Mouse (Mus musculus) stomach, embryonic 14.5 days (tissue): Measurements from ENCODE around the gene Spatc1l. TPM values are rescaled to one million over a fixed set of nuclear protein-coding genes. Genes with fewer than 3 reads are reported as not detected.

Experiments used
- ATAC-seq: fragments of 200-750 bp; cut with Nextera tagmentation; 2 replicates; pipeline ENCODE4 v1.8.0; 2017; ENCODE audit warnings: low read depth, moderate TSS enrichment; ENCODE audit not compliant: insufficient number of reproducible peaks, insufficient read depth, low FRiP score
- H3K27ac ChIP-seq: fragments of 300-500 bp; sonication (generic); 2 replicates; pipeline ENCODE4 v1.5.1; 2014; ENCODE audit warnings: mild to moderate bottlenecking, low read length, moderate library complexity, mixed read lengths
- H3K27me3 ChIP-seq: fragments of 300-500 bp; sonication (generic); 2 replicates; pipeline ENCODE4 v1.6.1; 2014; ENCODE audit warnings: low read length, control low read depth, mixed read lengths; ENCODE audit not compliant: control insufficient read depth, insufficient read depth
- H3K36me3 ChIP-seq: fragments of 300-500 bp; sonication (generic); 2 replicates; pipeline ENCODE4 v1.6.1; 2014; ENCODE audit warnings: mild to moderate bottlenecking, control low read depth, low read length, moderate library complexity, mixed read lengths; ENCODE audit not compliant: control insufficient read depth, insufficient read depth
- H3K4me1 ChIP-seq: fragments of 300-500 bp; sonication (generic); 2 replicates; pipeline ENCODE4 v1.6.1; 2014; ENCODE audit warnings: low read length, control low read depth, mixed read lengths; ENCODE audit not compliant: control insufficient read depth, insufficient read depth
- H3K4me2 ChIP-seq: fragments of 300-500 bp; sonication (generic); replicated peaks from 2 replicates; pipeline ENCODE4 v1.6.1; 2014; ENCODE audit warnings: low read depth, low read length, control low read depth
- H3K4me3 ChIP-seq: fragments of 300-500 bp; sonication (generic); 2 replicates; pipeline ENCODE4 v1.5.1; 2014; ENCODE audit warnings: low read depth, low read length, control low read depth
- H3K9ac ChIP-seq: fragments of 300-500 bp; sonication (generic); replicated peaks from 2 replicates; pipeline ENCODE4 v1.6.1; 2014; ENCODE audit warnings: low read depth, mild to moderate bottlenecking, control low read depth, low read length, moderate library complexity, mixed read lengths
- H3K9me3 ChIP-seq: fragments of 300-500 bp; sonication (generic); 2 replicates; pipeline ENCODE4 v1.6.1; 2016; ENCODE audit warnings: low read depth, low read length, control low read depth; ENCODE audit not compliant: control insufficient read depth
- WGBS: fragments of 180-500 bp; shearing (Covaris S2); extraction: QIAGEN DNeasy Blood & Tissue Kit; methylation state at CpG from one replicate; pipeline ENCODE4 v1.1.7; 2014; 5-methylcytosine and 5-hydroxymethylcytosine counted together
- polyA plus RNA-seq: library from polyadenylated mRNA; unstranded; fragments of >200 nt; fragmentation: Nextera tagmentation; extraction: Ambion mirVana; gene quantifications from 2 replicates; pipeline ENCODE4 v1.2.1, GENCODE M21; 2014

The Spatc1l gene
- polyA plus RNA-seq, 1 experiment from 2014 or later = 0.23 TPM

- Histone ChIP-seq H3K4me1 (no peaks in the 10 kb centered on the region), H3K4me3 (no peak overlapping the region), H3K36me3 (no peaks in the 10 kb centered on the region), H3K9me3 (no peaks in the 10 kb centered on the region), H3K4me2 (no peak overlapping the region), H3K9ac (no peak overlapping the region), H3K27ac (no peak overlapping the region), H3K27me3 (no peaks in the 10 kb centered on the region)
- ATAC-seq = no peak
- WGBS = 82% methylated on average over 3 of the region's 3 CpGs
Observed at GRCm38 (mm10) chr10:76572151-76572550, 10.1 kb downstream of the Spatc1l start.

DNA sequence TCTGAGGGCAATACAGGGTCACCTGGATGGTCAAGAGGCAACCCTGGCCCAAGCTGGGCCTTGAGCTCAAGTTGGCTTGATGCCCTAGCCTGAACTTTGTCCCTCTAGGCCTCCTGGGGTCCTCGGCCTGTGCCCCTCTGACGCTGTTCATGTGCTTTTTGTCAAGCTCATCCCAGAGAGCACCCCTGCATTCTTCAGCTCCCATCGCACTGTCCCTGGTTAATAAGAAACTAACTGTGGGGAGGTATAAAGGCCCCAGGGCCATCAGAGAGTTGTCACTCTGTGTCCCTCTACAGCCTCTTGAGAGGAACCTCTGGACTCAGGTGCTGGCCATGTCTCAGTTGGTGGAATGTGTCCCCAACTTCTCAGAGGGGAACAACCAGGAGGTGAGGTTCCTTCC, 13.3 kb downstream of the Spatc1l start, which contains the start of gene Ftcd:
Gene Ftcd, plus strand, starts transcription at position 275 of the 400 bp plus-strand sequence.
- Histone ChIP-seq H3K36me3 (no peaks in the 10 kb centered on the region), H3K4me3 (no peak within 1 kb of the TSS), H3K27ac (no peak within 1 kb of the TSS), H3K4me2 (no peak within 1 kb of the TSS), H3K27me3 (no peaks in the 10 kb centered on the region), H3K9me3 (no peaks in the 10 kb centered on the region), H3K4me1 (no peaks in the 10 kb centered on the region), H3K9ac (no peak within 1 kb of the TSS)
- no peak for ATAC-seq
- WGBS = 74% methylated on average over 3 of the region's 3 CpGs

DNA sequence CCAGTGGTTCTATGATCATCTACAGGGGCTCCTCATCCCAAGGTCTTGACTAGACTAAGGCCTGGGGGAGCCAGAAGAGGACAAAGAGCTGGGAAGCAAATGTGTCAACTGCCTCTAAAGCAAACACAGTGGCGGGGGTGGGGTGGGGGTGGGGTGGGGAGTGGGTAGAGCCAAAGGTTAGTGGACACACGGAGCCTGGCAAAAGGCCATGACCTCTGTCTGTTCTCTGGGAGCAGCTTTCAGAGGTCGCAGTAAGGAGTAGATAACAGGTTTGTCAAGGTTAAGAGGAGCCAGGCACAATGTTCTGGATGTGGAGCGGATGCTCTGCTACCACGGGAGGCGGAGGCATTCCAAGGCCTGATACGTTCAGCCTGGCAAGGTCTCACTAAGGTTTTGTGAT, 14.8 kb downstream of the Spatc1l start:
- no peaks in the 10 kb centered on the region for H3K27me3 ChIP-seq
- no peak for ATAC-seq
- 66% methylated on average over 7 of the region's 7 CpGs for WGBS

DNA sequence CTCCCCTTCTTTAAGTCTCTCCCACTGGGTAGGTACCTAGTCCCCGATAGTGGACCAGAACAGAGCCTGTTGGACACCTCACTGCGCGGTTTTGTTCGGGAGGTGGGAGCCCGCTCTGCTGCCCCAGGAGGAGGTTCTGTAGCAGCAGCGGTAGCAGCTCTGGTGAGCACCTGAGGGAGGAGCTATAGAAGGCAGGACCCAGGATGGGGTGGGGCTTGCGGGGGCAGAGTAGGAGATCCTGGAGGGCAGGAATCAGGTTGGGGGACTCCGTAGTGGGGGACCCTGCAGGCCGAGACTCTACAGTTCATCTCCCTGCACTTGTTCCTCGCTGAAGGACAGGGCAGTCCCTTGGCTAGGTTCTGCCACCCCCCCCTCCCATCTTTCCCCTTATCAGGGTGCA, 22.1 kb downstream of the Spatc1l start:
- H3K4me2 ChIP-seq = peak overlapping the region; percentile 19
- no peak overlapping the region for H3K4me3 ChIP-seq
- no peaks in the 10 kb centered on the region for H3K9me3 ChIP-seq
- no peaks in the 10 kb centered on the region for H3K27me3 ChIP-seq
- 18% methylated on average over 10 of the region's 10 CpGs for WGBS
- no peaks in the 10 kb centered on the region for H3K4me1 ChIP-seq
- no peak for ATAC-seq
- no peak overlapping the region for H3K27ac ChIP-seq
- no peaks in the 10 kb centered on the region for H3K36me3 ChIP-seq
- no peak overlapping the region for H3K9ac ChIP-seq

More for the DNA sequence above, 14.8 kb downstream of the Spatc1l start:
- H3K36me3 ChIP-seq = no peaks in the 10 kb centered on the region
- no peaks in the 10 kb centered on the region for H3K4me1 ChIP-seq
- no peak overlapping the region for H3K4me2 ChIP-seq
- H3K27ac ChIP-seq = no peak overlapping the region
- no peak overlapping the region for H3K9ac ChIP-seq
- no peak overlapping the region for H3K4me3 ChIP-seq
- no peaks in the 10 kb centered on the region for H3K9me3 ChIP-seq

GRCm38 (mm10) chr10:76586190-76586589, 24.1 kb downstream of the Spatc1l start:
- no peak overlapping the region for H3K9ac ChIP-seq
- H3K4me2 ChIP-seq = no peak overlapping the region
- no peak overlapping the region for H3K4me3 ChIP-seq
- ATAC-seq = no peak
- no peaks in the 10 kb centered on the region for H3K27me3 ChIP-seq
- no peak overlapping the region for H3K27ac ChIP-seq
- H3K4me1 ChIP-seq = no peaks in the 10 kb centered on the region
- no peaks in the 10 kb centered on the region for H3K36me3 ChIP-seq
- 26% methylated on average over 1 of the region's 1 CpGs for WGBS
- no peaks in the 10 kb centered on the region for H3K9me3 ChIP-seq

DNA sequence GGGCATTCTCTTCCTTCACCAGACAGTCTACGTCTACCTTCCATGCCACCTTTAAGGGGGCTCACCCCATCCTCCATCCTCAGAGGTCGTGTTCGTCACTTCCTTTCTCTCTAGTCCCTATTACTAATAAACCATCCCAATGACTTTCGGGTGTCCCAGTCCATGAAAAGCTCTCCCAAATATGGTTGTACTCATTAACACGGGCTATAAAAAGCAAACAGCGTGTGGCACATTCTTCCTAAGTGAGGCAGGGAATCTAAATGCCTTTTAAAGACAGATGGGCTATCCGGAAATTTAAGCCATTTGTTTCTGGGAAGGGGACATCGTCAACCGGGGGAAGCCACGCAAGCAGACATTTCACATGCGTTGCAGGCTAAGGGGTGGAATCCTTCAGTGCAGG, 28.1 kb downstream of the Spatc1l start:
- Histone ChIP-seq H3K4me3 (no peak overlapping the region), H3K4me2 (no peak overlapping the region), H3K27me3 (no peaks in the 10 kb centered on the region), H3K27ac (no peak overlapping the region), H3K9me3 (no peaks in the 10 kb centered on the region), H3K4me1 (no peaks in the 10 kb centered on the region), H3K36me3 (no peaks in the 10 kb centered on the region), H3K9ac (no peak overlapping the region)
- ATAC-seq = no peak
- 81% methylated on average over 11 of the region's 11 CpGs for WGBS

GRCm38 (mm10) chr10:76596338-76596737, 34.3 kb downstream of the Spatc1l start:
- Histone ChIP-seq H3K27ac (no peak overlapping the region), H3K4me3 (no peak overlapping the region), H3K27me3 (no peaks in the 10 kb centered on the region), H3K4me1 (no peaks in the 10 kb centered on the region), H3K36me3 (peaks cover 3% of the 10 kb centered on the region), H3K4me2 (no peak overlapping the region), H3K9ac (no peak overlapping the region), H3K9me3 (no peaks in the 10 kb centered on the region)
- no peak for ATAC-seq
- WGBS = 93% methylated on average over 31 of the region's 31 CpGs

DNA sequence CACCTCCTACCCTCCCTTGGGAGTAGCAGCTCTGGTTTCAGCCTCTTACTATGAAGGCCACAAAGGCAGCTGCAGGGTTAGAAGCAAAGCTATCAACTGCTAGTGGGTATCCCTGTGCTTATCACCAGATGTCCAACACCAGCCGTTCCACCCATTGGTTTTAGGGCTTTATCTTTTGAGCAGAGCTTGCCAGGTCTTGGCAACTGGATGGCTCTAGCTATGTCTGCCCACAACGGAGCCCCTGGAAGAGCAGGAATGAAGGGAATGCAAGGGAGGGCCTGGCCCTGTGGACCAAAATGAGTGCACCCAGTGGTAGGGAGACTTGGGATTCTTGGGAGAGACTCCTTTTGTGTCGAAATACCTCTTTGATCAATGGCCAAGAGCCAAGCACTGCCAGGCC, 40.6 kb downstream of the Spatc1l start:
- Histone ChIP-seq H3K9ac (no peak overlapping the region), H3K27ac (no peak overlapping the region), H3K4me1 (no peaks in the 10 kb centered on the region), H3K27me3 (no peaks in the 10 kb centered on the region), H3K36me3 (peaks cover 25% of the 10 kb centered on the region), H3K4me3 (no peak overlapping the region), H3K9me3 (no peaks in the 10 kb centered on the region), H3K4me2 (no peak overlapping the region)
- ATAC-seq = no peak
- WGBS = 67% methylated on average over 3 of the region's 3 CpGs

DNA sequence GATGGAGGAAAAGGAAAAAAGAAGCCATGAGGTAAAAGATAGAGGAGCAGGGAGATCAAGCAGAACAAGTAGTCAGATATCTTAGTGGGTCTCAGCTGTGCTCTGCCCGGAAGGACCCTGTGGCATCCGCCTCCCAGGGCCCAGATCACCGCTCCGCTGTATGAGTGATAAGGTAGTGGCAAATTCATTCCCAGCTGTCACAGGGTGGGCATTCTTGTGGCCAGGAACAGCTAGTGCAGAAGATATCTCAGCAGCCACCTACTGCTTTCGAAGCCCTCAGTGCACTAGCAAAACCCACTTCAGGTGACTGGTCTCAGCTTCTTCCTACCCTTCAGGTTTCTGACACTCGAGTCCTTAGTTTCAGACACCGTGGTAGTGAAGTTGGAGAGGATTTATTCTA, 50.4 kb downstream of the Spatc1l start:
- no peak overlapping the region for H3K4me3 ChIP-seq
- H3K9ac ChIP-seq = no peak overlapping the region
- H3K9me3 ChIP-seq = no peaks in the 10 kb centered on the region
- no peaks in the 10 kb centered on the region for H3K4me1 ChIP-seq
- ATAC-seq = no peak
- H3K4me2 ChIP-seq = no peak overlapping the region
- H3K27ac ChIP-seq = no peak overlapping the region
- peaks cover 68% of the 10 kb centered on the region for H3K36me3 ChIP-seq
- no peaks in the 10 kb centered on the region for H3K27me3 ChIP-seq
- WGBS = 74% methylated on average over 7 of the region's 7 CpGs
